Mouse (Mus musculus) neural tube, embryonic 15.5 days (tissue): ENCODE results near the gene Gm29106. TPM values are rescaled to one million over a fixed set of nuclear protein-coding genes. Genes with fewer than 3 reads are reported as not detected.
"Not testable (repeated sequence)": the region's sequence is repeated elsewhere in the genome, so short reads cannot be mapped to it uniquely, and the experiment has no call there.

ENCODE experiments used
- ATAC-seq: fragments of 200-750 bp; cut with Nextera tagmentation; 2 replicates; pipeline ENCODE4 v1.8.0; 2017; ENCODE audit warnings: mild to moderate bottlenecking, moderate TSS enrichment, moderate library complexity; ENCODE audit not compliant: low FRiP score
- H3K27ac ChIP-seq: fragments of 300-500 bp; sonication (generic); replicated peaks from 2 replicates; pipeline ENCODE4 v1.5.1; 2015; ENCODE audit warnings: mild to moderate bottlenecking, inconsistent platforms
- H3K27me3 ChIP-seq: fragments of 300-500 bp; sonication (generic); replicated peaks from 2 replicates; pipeline ENCODE4 v1.6.1; 2015; ENCODE audit warnings: inconsistent platforms
- H3K36me3 ChIP-seq: fragments of 300-500 bp; sonication (generic); 2 replicates; pipeline ENCODE4 v1.6.1; 2015; ENCODE audit warnings: inconsistent platforms
- H3K4me1 ChIP-seq: fragments of 300-500 bp; sonication (generic); 2 replicates; pipeline ENCODE4 v1.6.1; 2015; ENCODE audit warnings: inconsistent platforms
- H3K4me2 ChIP-seq: fragments of 300-500 bp; sonication (generic); 2 replicates; pipeline ENCODE4 v1.6.1; 2015; ENCODE audit warnings: inconsistent platforms, mild to moderate bottlenecking, moderate library complexity
- H3K4me3 ChIP-seq: fragments of 300-500 bp; sonication (generic); replicated peaks from 2 replicates; pipeline ENCODE4 v1.5.1; 2015; ENCODE audit warnings: mild to moderate bottlenecking, inconsistent platforms
- H3K9ac ChIP-seq: fragments of 300-500 bp; sonication (generic); replicated peaks from 2 replicates; pipeline ENCODE4 v1.6.1; 2015; ENCODE audit warnings: mild to moderate bottlenecking, inconsistent platforms
- H3K9me3 ChIP-seq: fragments of 300-500 bp; sonication (generic); replicated peaks from 2 replicates; pipeline ENCODE4 v1.6.1; 2016; ENCODE audit warnings: inconsistent platforms
- WGBS: fragments of 180-500 bp; shearing (Covaris S2); methylation state at CpG from one replicate; pipeline ENCODE4 v1.1.7; 2015; ENCODE audit warnings: mixed read lengths; 5-methylcytosine and 5-hydroxymethylcytosine counted together
- polyA plus RNA-seq: library from polyadenylated mRNA; unstranded; fragments of >200 nt; fragmentation: Nextera tagmentation; extraction: Ambion mirVana; gene quantifications from 2 replicates; pipeline ENCODE4 v1.2.1, GENCODE M21; 2015

Gene Gm29106
- 0.20 and 0.28 TPM in 2 replicates for polyA plus RNA-seq

GRCm38 (mm10) chr1:118176242-118176641 is at the start of gene Gm29106:
Gene Gm29106 (plus strand): TSS chr1:118176542.
- H3K36me3 ChIP-seq, H3K27ac ChIP-seq, ATAC-seq, H3K4me2 ChIP-seq, H3K9ac ChIP-seq, H3K4me1 ChIP-seq, H3K4me3 ChIP-seq, H3K9me3 ChIP-seq, H3K27me3 ChIP-seq: not testable (repeated sequence)
- WGBS = 75% methylated on average over 2 of the region's 2 CpGs

- Histone ChIP-seq H3K4me2 (no peak overlapping the region), H3K27me3 (no peaks in the 10 kb centered on the region), H3K4me3 (no peak overlapping the region), H3K36me3 (no peaks in the 10 kb centered on the region), H3K27ac (no peak overlapping the region), H3K4me1 (no peaks in the 10 kb centered on the region), H3K9ac (no peak overlapping the region), H3K9me3 (no peaks in the 10 kb centered on the region)
- no peak for ATAC-seq
- 66% methylated on average over 1 of the region's 1 CpGs for WGBS
These were observed 52.2 kb downstream of the Gm29106 start for GRCm38 (mm10) chr1:118228540-118228939.

- Histone ChIP-seq H3K27me3 (no peaks in the 10 kb centered on the region), H3K4me1 (no peaks in the 10 kb centered on the region), H3K4me3 (no peak overlapping the region), H3K27ac (no peak overlapping the region), H3K36me3 (no peaks in the 10 kb centered on the region), H3K9me3 (no peaks in the 10 kb centered on the region), H3K9ac (no peak overlapping the region), H3K4me2 (no peak overlapping the region)
- 67% methylated on average over 1 of the region's 1 CpGs for WGBS
- no peak for ATAC-seq
These were observed 59.7 kb downstream of the Gm29106 start for GRCm38 (mm10) chr1:118236032-118236431.

Other genes with a start within 250 kb of the Gm29106 start
- not detected in 2 replicates for gene Gm28168, start 248.5 kb upstream of the Gm29106 start, polyA plus RNA-seq
- not detected in 2 replicates for gene Gm7145, start 210.6 kb upstream of the Gm29106 start, polyA plus RNA-seq
- 395 and 434 TPM in 2 replicates for gene Tsn, start 135.2 kb downstream of the Gm29106 start, polyA plus RNA-seq
- gene Nifk, start 145.3 kb downstream of the Gm29106 start, polyA plus RNA-seq = 60.4 and 71.9 TPM in 2 replicates
- 74.7 and 88.1 TPM in 2 replicates for gene Clasp1, start 212.5 kb downstream of the Gm29106 start, polyA plus RNA-seq